Mouse (Mus musculus): ENCODE data around the gene 2610301B20Rik. TPM values are rescaled to one million over a fixed set of nuclear protein-coding genes. Genes with fewer than 3 reads are reported as not detected.

2610301B20Rik gene
- 82.5 TPM for polyA plus RNA-seq (2014; fragmentation: Illumina TruSeq; extraction: RNeasy Lipid Tissue Mini Kit (QIAGEN cat#74804))

DNA sequence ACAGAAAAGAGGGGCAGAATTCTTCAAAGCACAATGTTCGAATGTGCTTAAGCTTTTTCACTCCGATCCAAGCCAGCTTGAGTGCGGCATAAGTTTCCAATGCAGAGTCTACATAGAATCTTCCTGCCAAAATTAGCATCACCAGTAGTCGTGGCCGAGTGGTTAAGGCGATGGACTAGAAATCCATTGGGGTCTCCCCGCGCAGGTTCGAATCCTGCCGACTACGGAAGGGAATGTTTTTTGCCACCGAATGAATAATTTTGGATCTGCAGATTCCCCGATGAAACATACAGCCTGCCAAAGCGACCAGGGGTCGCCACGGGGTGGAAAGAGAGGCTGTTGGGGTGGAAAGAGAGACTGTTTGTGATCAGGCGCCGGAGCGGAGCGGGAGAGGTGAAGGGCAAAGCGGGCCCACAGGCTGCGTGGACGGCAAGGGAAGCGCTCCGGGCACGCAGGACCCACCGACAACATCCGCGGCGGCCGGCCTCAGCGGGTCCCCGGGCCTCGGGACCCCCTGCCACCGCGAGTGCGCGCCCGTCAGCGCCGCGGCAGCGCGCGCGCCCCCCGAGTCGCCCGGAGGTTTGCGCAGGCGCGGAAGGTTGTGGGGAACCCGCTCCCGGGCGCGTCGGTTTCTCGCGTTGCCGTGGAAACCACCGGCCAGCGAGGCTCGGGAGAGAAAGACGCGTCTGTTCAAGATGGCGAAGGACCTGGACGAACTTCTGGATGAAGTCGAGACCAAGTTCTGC lies at the start of gene 2610301B20Rik:
Gene 2610301B20Rik, plus strand, starts transcription at position 579 of the 746 bp plus-strand sequence.

Data from ovary, adult 10 weeks (tissue).